Mouse (Mus musculus) heart, adult 2 months (tissue): ENCODE measurements around the gene Sim2. TPM values are rescaled to one million over a fixed set of nuclear protein-coding genes. Genes with fewer than 3 reads are reported as not detected.

Experiments used
- DNase-seq, 2 experiments: peaks; one replicate each; pipeline ENCODE4 v3.0.0; 2021
- H3K27ac ChIP-seq: fragments of 200-600 bp; 2 replicates; pipeline ENCODE4 v1.8.1; 2022
- H3K27me3 ChIP-seq: fragments of 200-500 bp; 2 replicates; pipeline ENCODE4 v1.6.1; 2012; ENCODE audit warnings: mild to moderate bottlenecking, low read length, inconsistent platforms, mixed read lengths; ENCODE audit not compliant: control insufficient read depth, insufficient read depth
- H3K36me3 ChIP-seq: fragments of 200-500 bp; 2 replicates; pipeline ENCODE4 v1.6.1; 2012; ENCODE audit warnings: low read length, inconsistent platforms; ENCODE audit not compliant: control insufficient read depth, insufficient read depth
- H3K4me1 ChIP-seq: fragments of 200-500 bp; 2 replicates; pipeline ENCODE4 v1.6.1; 2011; ENCODE audit warnings: low read length; ENCODE audit not compliant: control insufficient read depth, insufficient read depth
- H3K4me3 ChIP-seq: fragments of 200-600 bp; 2 replicates; pipeline ENCODE4 v1.8.1; 2022
- H3K79me2 ChIP-seq: fragments of 200-500 bp; replicated peaks from 2 replicates; pipeline ENCODE4 v1.6.1; 2012; ENCODE audit warnings: mild to moderate bottlenecking, inconsistent platforms, low read length, moderate library complexity, mixed read lengths; ENCODE audit not compliant: control insufficient read depth, insufficient read depth
- H3K9ac ChIP-seq: fragments of 200-500 bp; 2 replicates; pipeline ENCODE4 v1.6.1; 2012; ENCODE audit warnings: low read depth, mild to moderate bottlenecking, control low read depth, inconsistent platforms, low read length, mixed read lengths
- CTCF ChIP-seq: fragments of 200-600 bp; IDR thresholded peaks from 2 replicates; pipeline ENCODE4 v1.8.1; 2022; ENCODE audit warnings: antibody characterized with exemption, mild to moderate bottlenecking, moderate library complexity
- EP300 ChIP-seq: fragments of 200-500 bp; IDR thresholded peaks from 2 replicates; pipeline ENCODE4 v1.6.1; 2011; ENCODE audit warnings: low read depth, low read length, control low read depth; ENCODE audit not compliant: insufficient read depth
- POLR2A ChIP-seq: fragments of 200-500 bp; IDR thresholded peaks from 2 replicates; pipeline ENCODE4 v1.6.1; 2011; ENCODE audit warnings: mild to moderate bottlenecking, low read depth, low read length, control low read depth; ENCODE audit not compliant: insufficient read depth
- WGBS: fragments of 180-500 bp; shearing (Covaris S2); methylation state at CpG from one replicate; pipeline ENCODE4 v1.1.7; 2018; 5-methylcytosine and 5-hydroxymethylcytosine counted together
- intact Hi-C: fragments of 180-260 bp; cut with DNase I; formaldehyde crosslinking; loops from one replicate; pipeline ENCODE4 v1.15.1; 2025
- polyA plus RNA-seq: library from polyadenylated mRNA; depleted of rRNA; stranded (reverse); fragments of >200 nt; gene quantifications from 2 replicates; pipeline ENCODE4 v1.2.3, GENCODE M21; 2012
- total RNA-seq, 2 experiments: library from RNA; stranded (reverse); gene quantifications; 2 replicates each; pipeline ENCODE4 v1.2.3; 2021

Sim2 gene
- total and polyA plus RNA-seq, 3 experiments: 0.12 TPM; not detected in 2

DNA sequence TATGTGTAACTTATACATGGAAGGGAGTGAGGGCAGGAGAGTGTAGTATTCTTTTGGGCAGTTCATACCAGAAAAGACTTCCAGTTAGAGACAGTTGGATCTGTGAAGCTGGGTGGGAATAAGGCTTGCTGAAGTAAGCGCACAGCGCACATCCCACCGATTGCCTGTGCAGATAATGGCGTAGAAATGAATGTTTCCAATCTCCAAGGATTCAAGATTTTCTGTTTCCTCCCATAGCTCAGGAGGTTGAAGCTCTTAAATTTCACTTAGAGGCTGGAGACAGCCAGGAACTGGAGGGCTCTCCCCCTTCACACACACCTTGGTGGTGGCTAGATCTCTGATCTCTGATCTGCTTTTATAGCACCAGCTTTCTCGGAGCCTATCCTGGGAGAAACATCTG lies 3.1 kb upstream of the Sim2 start:
- H3K4me1 ChIP-seq: no peaks in the 10 kb centered on the region
- H3K27me3 ChIP-seq: peaks cover 37% of the 10 kb centered on the region
- H3K27ac ChIP-seq: no peak overlapping the region
- H3K79me2 ChIP-seq: no peaks in the 10 kb centered on the region
- no peak overlapping the region for H3K9ac ChIP-seq
- no peaks in the 10 kb centered on the region for H3K36me3 ChIP-seq
- intact Hi-C loops: no loop called here
- DNase-seq: no peak
- WGBS: 24% methylated on average over 5 of the region's 5 CpGs
- H3K4me3 ChIP-seq: no peak overlapping the region
- TF ChIP-seq POLR2A (no peak), EP300 (no peak), CTCF (no peak)

DNA sequence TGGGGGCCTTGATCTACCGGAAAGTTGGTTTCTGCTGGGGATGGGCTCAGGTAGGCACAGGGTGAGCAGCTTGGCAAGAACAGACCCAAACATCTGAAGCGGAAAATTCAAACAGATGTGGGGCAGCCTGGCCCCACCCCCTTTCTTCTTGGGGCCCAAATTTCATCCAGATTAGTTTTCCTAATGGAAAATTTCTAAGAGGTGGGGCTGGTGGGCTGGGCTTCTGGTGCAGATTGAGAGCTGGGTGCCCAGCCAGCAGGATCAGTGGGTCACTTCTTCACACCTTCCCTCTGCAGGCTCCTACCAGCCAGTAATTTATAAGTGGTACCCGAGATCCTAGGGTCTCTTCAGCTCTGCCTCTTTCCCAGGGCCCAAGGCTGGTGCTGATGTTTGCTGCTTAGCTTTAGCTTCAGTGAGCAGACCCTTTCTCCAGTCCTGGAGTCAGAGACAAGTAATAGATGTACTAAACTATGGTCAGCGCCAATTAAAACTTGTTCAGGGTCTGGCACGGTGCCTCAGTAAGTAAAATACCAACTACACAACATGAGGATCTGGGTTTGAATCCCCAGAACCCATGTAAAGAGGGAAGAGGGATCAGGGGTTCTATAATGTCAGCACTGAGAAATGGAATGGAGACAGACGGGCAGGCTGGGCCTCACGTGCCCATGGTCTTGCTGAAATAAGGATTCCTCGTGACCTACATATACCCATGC lies 2.6 kb upstream of the Sim2 start:
- Histone ChIP-seq H3K9ac (no peak overlapping the region), H3K27ac (no peak overlapping the region), H3K27me3 (peaks cover 42% of the 10 kb centered on the region), H3K79me2 (no peaks in the 10 kb centered on the region), H3K4me3 (no peak overlapping the region), H3K4me1 (no peaks in the 10 kb centered on the region), H3K36me3 (no peaks in the 10 kb centered on the region)
- DNase-seq: no peak
- intact Hi-C loops: no loop called here
- no peak for TF ChIP-seq CTCF
- TF ChIP-seq EP300: no peak
- TF ChIP-seq POLR2A: no peak
- 16% methylated on average over 8 of the region's 8 CpGs for WGBS

DNA sequence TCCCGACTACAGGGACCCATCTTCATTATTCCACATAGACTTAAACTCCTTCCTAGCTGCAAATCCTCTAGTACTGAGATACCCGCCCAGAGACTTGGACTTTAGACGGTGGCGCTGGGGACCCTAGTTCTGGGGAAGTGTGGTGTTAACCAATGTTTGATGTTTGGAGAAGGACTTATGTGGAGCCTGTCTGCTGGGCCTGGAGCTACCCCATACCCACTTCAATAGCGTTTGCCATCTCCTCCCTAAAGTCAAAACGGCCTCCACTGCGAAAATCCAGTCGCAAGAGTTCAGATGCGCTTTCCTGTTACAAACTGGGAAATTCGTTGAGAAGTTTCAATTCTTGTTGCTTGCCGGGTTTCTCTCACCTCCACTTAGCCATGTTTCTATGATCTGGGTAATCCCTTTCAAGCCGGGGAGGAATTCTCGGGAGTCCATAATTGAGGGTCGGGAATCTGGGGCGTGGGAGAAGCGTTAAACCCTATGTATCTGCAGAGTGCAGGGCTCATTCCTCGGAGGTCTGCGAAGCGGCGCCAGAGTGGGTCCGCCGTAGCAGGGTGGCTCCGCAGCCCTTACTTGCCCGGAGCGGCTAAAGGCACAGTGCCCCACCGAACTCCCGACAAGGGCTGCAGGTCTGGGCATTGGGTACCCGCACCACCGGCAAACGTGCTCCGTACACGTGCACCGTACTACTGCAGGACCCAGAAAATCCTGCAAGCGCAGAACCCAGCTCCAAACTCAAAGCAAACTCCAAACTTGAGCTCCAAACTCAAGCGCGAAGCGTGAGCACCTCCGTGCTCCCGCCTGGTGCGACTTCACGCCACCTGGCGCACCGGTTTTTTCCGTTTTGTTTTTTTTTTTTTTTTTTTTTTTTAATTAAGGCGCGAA lies 1.5 kb upstream of the Sim2 start:
- Histone ChIP-seq H3K36me3 (no peaks in the 10 kb centered on the region), H3K9ac (no peak overlapping the region), H3K4me3 (no peak overlapping the region), H3K4me1 (no peaks in the 10 kb centered on the region), H3K79me2 (no peaks in the 10 kb centered on the region), H3K27me3 (peaks cover 47% of the 10 kb centered on the region), H3K27ac (no peak overlapping the region)
- intact Hi-C loops: no loop called here
- TF ChIP-seq EP300 (no peak), CTCF (no peak), POLR2A (no peak)
- WGBS: 6% methylated on average over 46 of the region's 46 CpGs
- peak in 1 of 2 experiments; percentile 32 for DNase-seq

DNA sequence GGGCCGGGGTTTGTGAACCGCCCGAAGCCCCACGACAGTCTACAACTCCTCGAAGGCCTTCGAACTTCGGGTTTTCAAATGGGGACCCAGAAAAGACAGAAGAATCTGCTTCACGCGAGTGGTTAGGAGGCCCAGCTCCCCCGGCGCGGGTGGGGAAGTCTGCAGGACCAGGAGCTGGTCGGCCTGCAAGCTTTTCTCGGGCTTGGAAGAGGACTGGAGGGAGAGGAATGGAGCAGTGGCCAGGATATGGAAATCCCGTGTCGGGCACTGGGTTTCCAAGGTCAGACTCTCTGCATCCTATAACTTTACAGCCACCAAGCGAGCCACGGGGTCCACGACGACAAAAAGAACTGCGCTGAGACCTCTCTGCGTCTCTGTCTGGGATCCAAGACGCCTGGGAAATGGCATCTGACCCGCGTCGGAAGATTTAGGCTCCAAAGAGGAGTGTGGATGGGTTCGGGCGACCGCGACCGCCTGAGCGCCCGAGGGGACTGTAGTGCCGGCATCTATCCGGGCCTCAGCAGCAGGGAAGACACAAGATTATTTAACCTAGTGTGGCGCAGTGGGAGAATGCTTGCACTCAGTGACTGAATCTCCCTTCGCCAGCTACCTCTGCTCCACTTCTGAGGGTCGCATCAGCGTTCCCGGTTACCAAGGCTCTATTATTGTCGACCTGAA lies 744 bp upstream of the Sim2 start:
- DNase-seq: peak in 1 of 2 experiments; percentile 27
- Histone ChIP-seq H3K27ac (no peak overlapping the region), H3K27me3 (peaks cover 49% of the 10 kb centered on the region), H3K9ac (no peak overlapping the region), H3K36me3 (no peaks in the 10 kb centered on the region), H3K4me3 (no peak overlapping the region), H3K79me2 (no peaks in the 10 kb centered on the region), H3K4me1 (no peaks in the 10 kb centered on the region)
- intact Hi-C loops: no loop called here
- WGBS: 2% methylated on average over 41 of the region's 41 CpGs
- TF ChIP-seq EP300 (no peak), CTCF (no peak), POLR2A (no peak)

DNA sequence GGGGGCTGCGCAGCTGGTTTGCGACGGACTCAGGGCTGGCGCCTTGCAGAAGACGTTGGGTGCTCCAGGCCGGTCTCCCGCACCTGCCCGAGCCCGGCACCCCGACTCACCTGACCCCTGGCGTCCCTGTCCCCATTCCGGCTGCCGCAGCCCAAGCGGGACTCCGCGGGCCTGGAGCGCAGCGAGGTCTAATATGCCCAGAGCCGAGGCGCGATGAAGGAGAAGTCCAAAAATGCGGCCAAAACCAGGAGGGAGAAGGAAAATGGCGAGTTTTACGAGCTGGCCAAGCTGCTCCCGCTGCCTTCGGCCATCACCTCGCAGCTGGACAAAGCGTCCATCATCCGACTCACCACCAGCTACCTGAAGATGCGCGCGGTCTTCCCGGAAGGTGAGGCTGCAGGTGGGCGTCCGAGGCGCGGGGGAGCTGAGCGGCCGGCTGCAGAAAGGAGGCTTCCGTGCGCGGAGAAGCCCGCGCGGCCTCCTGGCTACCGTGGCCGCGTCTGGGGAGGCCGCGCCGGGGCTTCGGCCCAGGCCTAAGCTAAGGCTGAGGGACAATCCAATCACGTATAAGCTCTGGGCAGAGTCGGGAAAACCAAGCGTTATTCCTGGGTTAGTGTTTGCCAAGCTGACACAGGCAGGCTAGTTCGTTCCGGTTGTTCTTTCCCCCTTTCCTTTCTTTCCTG lies 1.0 kb downstream of the Sim2 start:
- DNase-seq: no peak
- intact Hi-C loops: no loop called here
- WGBS: 3% methylated on average over 57 of the region's 57 CpGs
- Histone ChIP-seq H3K4me1 (no peaks in the 10 kb centered on the region), H3K36me3 (no peaks in the 10 kb centered on the region), H3K4me3 (peak overlapping the region; percentile 38), H3K27me3 (peaks cover 41% of the 10 kb centered on the region), H3K9ac (no peak overlapping the region), H3K27ac (no peak overlapping the region), H3K79me2 (no peaks in the 10 kb centered on the region)
- TF ChIP-seq EP300 (no peak), CTCF (no peak), POLR2A (no peak)
